Mouse (Mus musculus) layer of hippocampus, postnatal 14 days (tissue): ENCODE data around the gene Golm1. TPM values are rescaled to one million over a fixed set of nuclear protein-coding genes. Genes with fewer than 3 reads are reported as not detected.
"Not testable (repeated sequence)": the region's sequence is repeated elsewhere in the genome, so short reads cannot be mapped to it uniquely, and the experiment has no call there.

Source experiments
- DNase-seq, 2 experiments: peaks; one replicate each; pipeline ENCODE4 v3.0.0; 2021 to 2022; ENCODE audit warnings: low spot score in 2 of 2, mixed read lengths in 1 of 2
- total RNA-seq, 2 experiments: library from RNA; stranded (reverse); gene quantifications; 2 replicates each; pipeline ENCODE4 v1.2.3; 2021

Golm1 gene
- total RNA-seq, 2 experiments from 2014 or later = 57.0 to 59.4 TPM

- no peak for DNase-seq
Measured at GRCm38 (mm10) chr13:59592630-59593029, 83.0 kb downstream of the Golm1 start.

- not testable (repeated sequence) for DNase-seq
Measured at GRCm38 (mm10) chr13:59592058-59592457, 83.6 kb downstream of the Golm1 start.

GRCm38 (mm10) chr13:59590691-59591090 lies 84.9 kb downstream of the Golm1 start:
- DNase-seq = no peak

- DNase-seq = no peak
Measured at GRCm38 (mm10) chr13:59589672-59590071, 85.9 kb downstream of the Golm1 start.

GRCm38 (mm10) chr13:59587201-59587600 lies 88.4 kb downstream of the Golm1 start:
- no peak for DNase-seq

- peak in 1 of 2 experiments; percentile 27 for DNase-seq
Measured at GRCm38 (mm10) chr13:59585648-59586005, 90.0 kb downstream of the Golm1 start.

GRCm38 (mm10) chr13:59584947-59585647 lies 90.5 kb downstream of the Golm1 start, which contains the start of the genes Agtpbp1 and Naa35:
Gene Agtpbp1 (minus strand): TSS chr13:59585227.
Gene Naa35 (plus strand): TSS chr13:59585259.
- DNase-seq = peak; percentile 99 to 100

Other genes with a start within 250 kb of the Golm1 start
- gene Agtpbp1, start 90.6 kb downstream of the Golm1 start, total RNA-seq = 100 to 1,000 TPM; 347 to 349 TPM
- gene Naa35, start 90.6 kb downstream of the Golm1 start, total RNA-seq = 10 to 100 TPM; 85.8 to 92.9 TPM
- not detected for gene 4921517D22Rik, start 18.3 kb upstream of the Golm1 start, total RNA-seq
- gene Spata31d1a, start 34.5 kb upstream of the Golm1 start, total RNA-seq = under 1 TPM; 0.12 to 0.26 TPM
- under 1 TPM in 1 of 2 experiments, not detected in 1; 0.18 TPM for gene Spata31d1b, start 36.5 kb upstream of the Golm1 start, total RNA-seq
- gene Spata31d1d, start 55.9 kb upstream of the Golm1 start, total RNA-seq = not detected
- 1 to 10 TPM in 1 of 2 experiments, under 1 TPM in 1; 0.88 to 1.0 TPM for gene 1700014D04Rik, start 70.9 kb upstream of the Golm1 start, total RNA-seq
- 100 to 1,000 TPM; 123 to 129 TPM for gene Isca1, start 94.0 kb upstream of the Golm1 start, total RNA-seq
- gene Gm49354, start 106.4 kb upstream of the Golm1 start, total RNA-seq = not detected
- 10 to 100 TPM; 65.5 to 67.9 TPM for gene Tut7, start 147.3 kb upstream of the Golm1 start, total RNA-seq